Comparison of ENCODE assay signal across 7 mouse cellular contexts in the genomic region with DNA sequence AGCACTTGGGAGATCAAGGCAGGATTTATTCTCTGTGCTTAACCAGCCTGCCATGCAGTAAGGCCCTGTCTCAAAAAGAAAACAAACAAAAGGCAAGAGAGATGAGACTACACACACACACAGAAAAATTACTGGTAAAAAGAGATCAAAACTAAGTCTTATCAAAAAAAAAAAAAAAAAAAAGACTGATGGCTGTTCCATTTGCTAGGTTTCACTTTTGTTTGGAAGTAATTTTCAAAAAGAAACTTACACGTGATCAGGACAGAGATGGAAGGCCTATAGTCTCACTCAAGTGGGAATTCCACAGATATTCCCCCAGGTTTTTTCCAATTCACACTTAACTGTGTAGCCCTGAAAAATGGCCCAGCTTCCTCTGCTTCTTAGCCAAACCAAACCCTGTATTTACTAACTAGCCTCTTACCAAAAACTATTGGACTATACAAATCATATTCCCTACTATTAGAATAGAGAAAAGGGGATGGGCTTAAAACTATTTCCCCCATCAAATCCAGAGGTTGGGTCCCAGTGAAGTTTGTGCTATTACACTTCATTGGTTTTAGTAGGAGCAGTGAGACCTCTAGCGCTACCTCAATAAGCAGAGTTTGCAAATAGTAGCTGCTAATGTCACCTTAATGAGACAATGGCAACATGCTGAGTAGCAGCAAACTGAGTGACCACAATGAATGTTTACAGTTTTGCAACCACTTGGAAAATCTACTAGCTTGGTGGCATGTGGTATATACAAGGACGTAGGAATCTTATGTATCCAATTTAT. TPM values are rescaled to one million over a fixed set of nuclear protein-coding genes. Genes with fewer than 3 reads are reported as not detected.
DNase-seq lines count a peak whose midpoint lies in the region; ATAC-seq and TF ChIP-seq lines count a peak whose summit lies in the region.

No protein-coding gene starts in this region.

- DNase-seq in A20 (ENCODE audit: low read depth, low spot score) (peak; percentile 69), CH12.LX (ENCODE audit: extremely low read depth) (no peak)
- DNase-seq in forebrain, embryonic 14.5 days (ENCODE audit: low spot score): peak; percentile 40
- no peak for DNase-seq in cerebellum, postnatal 25 days

- H3K27me3 ChIP-seq in CH12.LX (replicated peaks): no peaks in the 10 kb centered on the region
- H3K27me3 ChIP-seq in forebrain, embryonic 14.5 days (replicated peaks; ENCODE audit: control insufficient read depth, insufficient read depth, low read length): no peaks in the 10 kb centered on the region
- no peaks in the 10 kb centered on the region for H3K27me3 ChIP-seq in limb, embryonic 13.5 days
- H3K27me3 ChIP-seq in stomach, embryonic 14.5 days (ENCODE audit: control insufficient read depth, insufficient read depth, low read length): no peaks in the 10 kb centered on the region

- peak in 1 of 2 experiments; percentile 48; a peak in 2 of 4 replicates for TF ChIP-seq CTCF in CH12.LX (conservative IDR thresholded peaks at IDR 0.05 in 1 of 2, IDR thresholded peaks at IDR 0.05 in 1 of 2; ENCODE audit: low read depth in 2 of 2, low read length in 2 of 2)

- H3K36me3 ChIP-seq in CH12.LX (replicated peaks in 1 of 2; ENCODE audit: control insufficient read depth in 1 of 2, insufficient read depth in 1 of 2, low read length in 1 of 2): peaks cover 0 to 12% of the 10 kb centered on the region in 2 experiments
- no peaks in the 10 kb centered on the region for H3K36me3 ChIP-seq in forebrain, embryonic 14.5 days (ENCODE audit: control insufficient read depth, insufficient read depth, low read length)
- H3K36me3 ChIP-seq in limb, embryonic 13.5 days: no peaks in the 10 kb centered on the region
- no peaks in the 10 kb centered on the region for H3K36me3 ChIP-seq in stomach, embryonic 14.5 days (ENCODE audit: control insufficient read depth, insufficient read depth, low read length)

- no peak overlapping the region for H3K27ac ChIP-seq in CH12.LX (ENCODE audit: insufficient read depth, low read depth)
- H3K27ac ChIP-seq in forebrain, embryonic 14.5 days (ENCODE audit: low read depth, low read length): 0 out of 2 replicates have a peak overlapping the region, but pooled peaks have one; percentile 98
- no peak overlapping the region for H3K27ac ChIP-seq in limb, embryonic 13.5 days
- H3K27ac ChIP-seq in stomach, embryonic 14.5 days (ENCODE audit: low read length): no peak overlapping the region

- peaks cover 0 to 35% of the 10 kb centered on the region in 2 experiments; a peak in 3 of 4 replicates for H3K4me1 ChIP-seq in CH12.LX (ENCODE audit: control insufficient read depth in 1 of 2, insufficient read depth in 2 of 2)
- peaks cover 17% of the 10 kb centered on the region for H3K4me1 ChIP-seq in forebrain, embryonic 14.5 days (ENCODE audit: control insufficient read depth, insufficient read depth, low read length)
- H3K4me1 ChIP-seq in limb, embryonic 13.5 days: peaks cover 21% of the 10 kb centered on the region
- H3K4me1 ChIP-seq in stomach, embryonic 14.5 days (ENCODE audit: control insufficient read depth, insufficient read depth, low read length): 0 out of 2 replicates have a peak, but pooled peaks cover 4% of the 10 kb centered on the region

- H3K4me3 ChIP-seq in CH12.LX (replicated peaks in 1 of 3; ENCODE audit: low read depth in 2 of 3, low read length in 2 of 3, poor library complexity in 1 of 3): peak overlapping the region; percentile 37 to 95 (median 89)
- peak overlapping the region; percentile 92 for H3K4me3 ChIP-seq in forebrain, embryonic 14.5 days (ENCODE audit: low read depth, low read length)
- H3K4me3 ChIP-seq in limb, embryonic 13.5 days: peak overlapping the region; percentile 90
- peak overlapping the region; percentile 77 for H3K4me3 ChIP-seq in stomach, embryonic 14.5 days (ENCODE audit: low read depth, low read length)

- ATAC-seq in forebrain, embryonic 14.5 days: no peak
- no peak for ATAC-seq in limb, embryonic 13.5 days (ENCODE audit: low FRiP score, low read depth)
- no peak for ATAC-seq in stomach, embryonic 14.5 days (ENCODE audit: insufficient number of reproducible peaks, insufficient read depth, low FRiP score, low read depth)
- ATAC-seq in granulocyte monocyte progenitor cell, adult 5-6 weeks (replicated peaks; ENCODE audit: poor library complexity, severe bottlenecking): no peak

- in situ Hi-C loops in CH12.LX (cut with MboI; ENCODE audit: low pct_ligation_motif_present, low pct_unique_long_range_greater_than_20kb, low sequenced_read_pairs): no loop called here

- WGBS in forebrain, embryonic 14.5 days: 13% methylated on average over 3 of the region's 3 CpGs
- WGBS in limb, embryonic 13.5 days: 14% methylated on average over 3 of the region's 3 CpGs
- WGBS in stomach, embryonic 14.5 days: 11% methylated on average over 3 of the region's 3 CpGs

- H3K4me2 ChIP-seq in CH12.LX (ENCODE audit: insufficient read depth, low read depth, poor library complexity, severe bottlenecking): peak overlapping the region; percentile 68
- peak overlapping the region; percentile 75 for H3K4me2 ChIP-seq in forebrain, embryonic 14.5 days (ENCODE audit: low read length)
- H3K4me2 ChIP-seq in limb, embryonic 13.5 days (replicated peaks): peak overlapping the region; percentile 69
- H3K4me2 ChIP-seq in stomach, embryonic 14.5 days (replicated peaks; ENCODE audit: low read depth, low read length): peak overlapping the region; percentile 60

- peak overlapping the region; percentile 31 for H3K9ac ChIP-seq in CH12.LX (ENCODE audit: insufficient read depth, low read depth)
- H3K9ac ChIP-seq in forebrain, embryonic 14.5 days (ENCODE audit: low read length): peak overlapping the region; percentile 91
- H3K9ac ChIP-seq in limb, embryonic 13.5 days: peak overlapping the region; percentile 87
- H3K9ac ChIP-seq in stomach, embryonic 14.5 days (replicated peaks; ENCODE audit: low read depth, low read length): peak overlapping the region; percentile 87; the same call in 1 of the 2 replicates

- peaks cover 30% of the 10 kb centered on the region for H3K79me2 ChIP-seq in CH12.LX (replicated peaks; ENCODE audit: control insufficient read depth, extremely low read depth, insufficient read depth, poor library complexity, severe bottlenecking)

- TF ChIP-seq EP300 in CH12.LX (IDR thresholded peaks at IDR 0.05; ENCODE audit: low read length): no peak

- dilution Hi-C loops in CH12.LX (cut with MboI; ENCODE audit: extremely low pct_ligation_motif_present, extremely low pct_unique_long_range_greater_than_20kb, low sequenced_read_pairs): no loop called here

- TF ChIP-seq RAD21 in CH12.LX (IDR thresholded peaks at IDR 0.05; ENCODE audit: low read depth, low read length): peak; percentile 29

- TF ChIP-seq POLR2A in CH12.LX (IDR thresholded peaks at IDR 0.05; ENCODE audit: low read depth, low read length): no peak

- no peaks in the 10 kb centered on the region for H3K9me3 ChIP-seq in CH12.LX (replicated peaks; ENCODE audit: low read length)
- no peaks in the 10 kb centered on the region for H3K9me3 ChIP-seq in forebrain, embryonic 14.5 days (replicated peaks; ENCODE audit: control insufficient read depth, low read length)
- H3K9me3 ChIP-seq in limb, embryonic 13.5 days: no peaks in the 10 kb centered on the region
- H3K9me3 ChIP-seq in stomach, embryonic 14.5 days (ENCODE audit: control insufficient read depth, low read depth, low read length): no peaks in the 10 kb centered on the region

TF ChIP-seq in CH12.LX, 34 proteins besides CTCF, POLR2A, EP300 and RAD21:
- TF ChIP-seq TCF12 (IDR thresholded peaks at IDR 0.05; ENCODE audit: low read depth, low read length) (no peak), MXI1 (IDR thresholded peaks at IDR 0.05; ENCODE audit: low read depth, low read length) (no peak), ZMIZ1 (IDR thresholded peaks at IDR 0.05; ENCODE audit: low read depth, low read length) (no peak), MAZ (IDR thresholded peaks at IDR 0.05; ENCODE audit: low read depth, low read length) (no peak), RCOR1 (conservative IDR thresholded peaks at IDR 0.05; ENCODE audit: low read depth, low read length) (no peak), SIN3A (IDR thresholded peaks at IDR 0.05; ENCODE audit: low read length) (0 out of 2 replicates have a peak, but pooled peaks have one; percentile 10), ZNF384 (IDR thresholded peaks at IDR 0.05; ENCODE audit: low read depth, low read length) (peak; percentile 65; the same call in 1 of the 2 replicates), MEF2A (IDR thresholded peaks at IDR 0.05; ENCODE audit: borderline replicate concordance, low read depth, low read length) (no peak), MAFK (IDR thresholded peaks at IDR 0.05; ENCODE audit: insufficient replicate concordance, low read length) (no peak), BHLHE40 (IDR thresholded peaks at IDR 0.05; ENCODE audit: low read depth, low read length) (peak; percentile 19; the same call in 1 of the 2 replicates)
TF ChIP-seq in CH12.LX: peak in this region for 3.

RNA-seq across cellular contexts. Expression of a gene that starts 1.3 kb away (rescaled TPM):
- total RNA-seq in CH12.LX (2012; rRNA removed): 21.3 and 28.2 TPM in 2 replicates
- total RNA-seq in CH12.LX (2014; rRNA removed): 75.4 and 83.9 TPM in 2 replicates
- polyA plus RNA-seq in CH12.LX (2012; ENCODE audit: insufficient read length, low read depth): 70.4 and 85.9 TPM in 2 replicates
- 91.6 and 98.9 TPM in 2 replicates for polyA plus RNA-seq in forebrain, embryonic 14.5 days (2014; fragmentation: Nextera tagmentation; extraction: Ambion mirVana)
- polyA plus RNA-seq in limb, embryonic 13.5 days (2015; fragmentation: Nextera tagmentation; extraction: Ambion mirVana): 52.2 and 57.5 TPM in 2 replicates
- polyA plus RNA-seq in stomach, embryonic 14.5 days (2014; fragmentation: Nextera tagmentation; extraction: Ambion mirVana): 58.5 and 59.0 TPM in 2 replicates
- total RNA-seq in granulocyte monocyte progenitor cell, adult 5-6 weeks (2014; fragmentation: Nextera tagmentation): 43.2 and 47.9 TPM in 2 replicates
- total RNA-seq in granulocyte monocyte progenitor cell, adult 5-6 weeks (2017): 29.7 and 50.2 TPM in 2 replicates

Comparison
In these comparisons a context has a peak if more than half of its experiments do, and no peak if none do; other contexts are left out.
1. DNase-seq: peak in A20 (single experiment) and forebrain, embryonic 14.5 days (single experiment); none in CH12.LX (single experiment) and cerebellum, postnatal 25 days (0 of 2).
2. H3K9ac ChIP-seq: peak in every context shown above with its lines; median percentile 91 in forebrain, embryonic 14.5 days; 87 in limb, embryonic 13.5 days; 87 in stomach, embryonic 14.5 days; 31 in CH12.LX.
3. Peak in every context shown above with its lines, with median percentiles within 50 percentile points of each other: H3K4me2 ChIP-seq and H3K4me3 ChIP-seq.